Mouse (Mus musculus) bone marrow macrophage, adult 2 months (primary cell): ENCODE results near the gene Tgfbr3l. TPM values are rescaled to one million over a fixed set of nuclear protein-coding genes. Genes with fewer than 3 reads are reported as not detected.

Experiments
- H3K27ac ChIP-seq: 2 replicates; pipeline ENCODE4 v1.5.1; 2012; ENCODE audit warnings: low read depth, low read length; ENCODE audit not compliant: insufficient read depth
- H3K4me1 ChIP-seq: 2 replicates; pipeline ENCODE4 v1.6.1; 2012; ENCODE audit warnings: low read length; ENCODE audit not compliant: control insufficient read depth, insufficient read depth
- H3K4me3 ChIP-seq: 2 replicates; pipeline ENCODE4 v1.5.1; 2012; ENCODE audit warnings: mild to moderate bottlenecking, low read length, moderate library complexity; ENCODE audit not compliant: insufficient read depth
- CTCF ChIP-seq: IDR thresholded peaks from 2 replicates; pipeline ENCODE4 v1.5.1; 2012; ENCODE audit warnings: low read depth, mild to moderate bottlenecking, low read length, moderate library complexity
- POLR2A ChIP-seq: IDR thresholded peaks from 2 replicates; pipeline ENCODE4 v1.6.1; 2012; ENCODE audit warnings: mild to moderate bottlenecking, low read depth, low read length, borderline replicate concordance
- polyA plus RNA-seq: library from polyadenylated mRNA; stranded (reverse); fragments of >200 nt; gene quantifications from 2 replicates; pipeline ENCODE4 v1.2.4, GENCODE M21; 2012; ENCODE audit not compliant: missing spikeins, insufficient read depth, insufficient read length

The Tgfbr3l gene
- polyA plus RNA-seq, 1 experiment: 4.4 TPM

DNA sequence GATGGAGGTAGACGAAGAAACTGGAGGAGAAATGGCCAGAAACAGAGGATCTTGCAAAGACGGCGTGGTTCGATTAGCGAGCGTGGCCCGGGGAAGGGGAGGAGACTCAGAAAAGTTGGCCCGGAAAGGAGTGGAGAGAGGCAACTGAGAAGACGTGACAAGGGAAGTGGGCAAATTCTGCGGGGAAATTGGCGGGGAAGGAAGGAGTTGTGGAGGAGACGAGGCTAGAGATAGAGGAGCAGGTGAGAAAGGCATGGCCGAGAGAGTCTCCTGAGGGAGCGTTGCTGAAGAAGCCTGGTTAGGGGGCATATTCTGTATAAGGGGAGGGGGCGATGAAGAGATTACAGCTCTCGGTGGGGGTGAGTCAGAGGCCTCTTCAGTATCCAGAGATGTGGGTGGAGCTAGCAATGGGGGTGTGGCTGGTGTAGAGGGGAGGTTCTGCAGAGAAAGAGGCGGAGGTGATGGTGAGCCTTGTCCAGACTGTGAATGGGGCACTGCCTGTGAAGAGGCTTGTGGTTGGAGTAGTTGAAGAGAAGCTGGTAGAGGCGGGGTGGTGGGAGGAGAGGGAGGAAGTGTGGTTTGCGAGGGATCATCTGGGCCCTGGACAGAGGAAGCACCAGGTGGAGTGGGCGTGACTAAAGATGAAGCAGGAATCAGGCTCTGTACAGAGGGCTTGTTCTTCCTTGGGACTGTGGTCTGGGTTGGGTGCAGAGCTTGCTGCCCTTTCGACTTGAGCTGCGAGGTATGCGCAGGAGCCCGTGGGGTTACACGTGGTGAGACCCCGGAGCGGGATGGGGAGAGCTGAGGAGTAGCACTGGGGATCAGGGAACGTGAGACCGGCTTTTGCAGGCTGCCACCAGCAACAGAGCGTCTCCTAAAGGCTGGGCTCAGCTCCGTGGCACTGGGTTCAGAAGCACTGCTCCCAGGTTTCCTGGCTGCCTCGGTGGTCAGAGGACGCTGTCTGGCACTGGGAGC is 33.7 kb upstream of the Tgfbr3l start:
- no peak for TF ChIP-seq CTCF
- no peak for TF ChIP-seq POLR2A
- Histone ChIP-seq H3K4me1 (peaks cover 7% of the 10 kb centered on the region; the same call in 1 of the 2 replicates), H3K4me3 (peak overlapping the region; percentile 54), H3K27ac (no peak overlapping the region; the same call in 1 of the 2 replicates)

DNA sequence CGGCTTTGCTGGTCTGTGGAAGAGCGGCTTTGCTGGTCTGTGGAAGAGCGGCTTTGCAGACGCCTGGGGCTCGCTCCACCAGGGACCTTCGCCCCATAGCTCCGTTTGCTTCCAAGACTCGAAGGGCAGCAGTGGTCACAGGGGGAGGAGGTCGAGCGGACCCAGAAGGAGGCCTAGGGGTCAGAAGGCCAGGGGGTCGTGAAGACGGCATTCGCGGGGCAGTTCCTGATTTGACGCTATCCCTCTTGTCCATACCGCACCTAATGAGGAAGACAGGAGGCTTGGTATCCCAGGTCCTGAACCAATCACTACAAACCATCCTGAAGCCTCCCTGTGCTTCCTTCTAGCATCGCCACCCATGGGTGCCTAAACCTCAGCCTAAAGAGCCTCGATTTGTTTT is 31.7 kb upstream of the Tgfbr3l start:
- Histone ChIP-seq H3K4me3 (no peak overlapping the region), H3K27ac (no peak overlapping the region), H3K4me1 (peaks cover 7% of the 10 kb centered on the region; the same call in 1 of the 2 replicates)
- TF ChIP-seq POLR2A: no peak
- no peak for TF ChIP-seq CTCF

DNA sequence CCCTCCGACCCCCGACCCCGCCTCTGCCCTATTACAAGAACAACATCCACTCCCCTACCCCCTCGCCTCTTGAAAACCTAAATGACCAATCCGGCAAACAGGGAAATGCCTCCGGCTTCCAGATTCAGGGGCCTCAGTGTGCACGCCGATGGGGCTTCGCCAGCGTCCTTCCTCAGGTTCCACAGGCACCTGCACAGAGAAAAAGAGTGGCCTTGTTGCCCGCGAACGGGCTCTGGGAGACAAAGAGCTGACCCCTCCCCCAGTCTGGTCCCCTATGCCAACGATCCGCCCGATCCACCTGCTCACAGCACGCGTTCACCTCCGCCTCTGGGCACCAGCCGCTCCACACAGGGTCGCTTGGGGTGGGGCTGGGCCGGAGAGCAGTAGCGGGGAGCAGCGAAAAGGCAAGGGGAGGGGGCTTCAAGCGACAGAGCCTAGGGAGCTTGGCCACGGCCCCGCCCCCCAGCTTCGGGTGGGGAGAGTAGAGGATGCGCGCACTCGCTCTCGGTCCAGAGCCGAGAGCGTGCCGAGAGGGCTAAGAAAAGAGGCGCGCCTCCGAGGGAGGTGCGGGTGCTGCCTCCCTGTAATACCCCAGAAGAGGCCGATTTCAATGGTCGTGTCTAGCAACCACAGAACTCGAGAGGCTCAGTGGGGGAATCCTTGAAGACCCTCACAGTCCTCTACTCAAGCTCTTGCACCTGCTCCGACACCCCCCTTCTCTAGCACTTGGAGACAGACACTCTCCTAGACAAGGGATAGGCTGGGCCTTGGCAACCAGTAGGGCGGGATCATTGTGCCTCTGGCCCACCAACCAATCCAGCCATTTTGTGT is 31.0 kb upstream of the Tgfbr3l start, which contains the start of gene Prr36:
TSS of gene Prr36 (minus strand) at position 669 of the 831 bp plus-strand sequence.
- Histone ChIP-seq H3K27ac (no peak within 1 kb of the TSS), H3K4me3 (peak within 1 kb of the TSS; percentile 20)

DNA sequence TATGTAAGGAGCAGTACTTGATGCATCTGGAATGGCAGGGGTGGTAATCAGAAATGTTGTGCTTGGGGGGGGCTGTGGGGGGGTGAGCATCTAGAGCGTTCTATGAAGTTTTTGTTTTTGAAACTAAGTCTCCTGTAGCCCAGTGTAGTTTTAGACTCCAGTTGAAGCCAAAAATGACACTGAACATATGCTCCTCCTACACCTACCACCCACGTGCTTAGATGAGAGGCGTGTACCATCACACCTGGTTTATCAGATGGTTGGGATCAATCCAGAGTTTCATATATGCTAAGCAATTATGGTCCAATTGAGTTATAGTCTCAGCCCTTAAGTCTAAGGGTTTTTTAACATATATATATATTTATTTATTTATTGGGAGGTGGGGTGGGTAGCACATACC is 28.4 kb upstream of the Tgfbr3l start:
- no peak overlapping the region for H3K27ac ChIP-seq
- H3K4me1 ChIP-seq: 0 out of 2 replicates have a peak, but pooled peaks cover 3% of the 10 kb centered on the region
- TF ChIP-seq CTCF (no peak), POLR2A (no peak)

More for the DNA sequence above, 31.0 kb upstream of the Tgfbr3l start, which contains the start of gene Prr36:
- TF ChIP-seq CTCF: no peak
- no peak for TF ChIP-seq POLR2A
- H3K4me1 ChIP-seq: peaks cover 7% of the 10 kb centered on the region; the same call in 1 of the 2 replicates

DNA sequence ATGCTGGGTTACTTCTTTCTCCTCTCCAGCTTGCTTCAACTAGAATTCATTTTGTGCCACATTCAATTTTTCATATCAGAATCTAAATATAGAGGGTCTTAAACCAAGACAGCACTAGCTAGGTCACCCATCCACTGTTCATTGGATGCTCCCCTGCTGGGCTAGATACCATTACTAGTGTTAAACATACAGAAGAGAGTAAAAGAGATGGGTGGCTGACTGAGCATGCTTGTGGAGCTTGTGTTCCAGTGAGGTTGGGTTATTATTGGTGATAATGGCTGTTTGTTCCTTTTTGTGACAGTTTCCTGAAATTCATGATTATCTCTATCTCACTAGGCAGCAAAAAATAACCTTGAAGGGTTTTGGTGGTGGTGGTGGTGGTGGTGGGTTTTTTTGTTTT is 26.0 kb upstream of the Tgfbr3l start:
- TF ChIP-seq CTCF (no peak), POLR2A (no peak)
- H3K4me1 ChIP-seq: no peaks in the 10 kb centered on the region
- H3K4me3 ChIP-seq: no peak overlapping the region
- H3K27ac ChIP-seq: no peak overlapping the region

More for the DNA sequence above, 28.4 kb upstream of the Tgfbr3l start:
- H3K4me3 ChIP-seq: no peak overlapping the region

DNA sequence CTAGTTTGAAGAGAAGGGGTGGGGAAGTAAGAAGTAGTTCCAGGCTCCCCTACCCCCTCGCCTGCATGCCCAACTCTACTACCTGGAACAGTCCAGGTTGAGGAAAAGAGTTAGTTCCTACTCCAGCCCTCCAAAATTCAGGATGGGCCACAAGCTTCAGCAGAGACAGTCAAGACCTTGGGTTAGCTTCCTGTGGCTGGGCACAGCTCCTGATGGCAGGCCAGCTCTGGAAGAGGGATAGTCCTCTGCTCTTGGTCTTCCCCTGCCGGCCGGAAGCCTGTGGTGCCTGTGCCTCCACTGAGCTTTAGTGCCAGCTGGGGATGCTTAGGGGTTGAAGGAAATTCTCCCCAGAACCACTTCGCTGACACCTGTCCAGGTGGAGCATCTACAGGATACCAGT is 21.7 kb upstream of the Tgfbr3l start:
- Histone ChIP-seq H3K4me1 (no peaks in the 10 kb centered on the region), H3K27ac (no peak overlapping the region), H3K4me3 (no peak overlapping the region)
- TF ChIP-seq POLR2A (no peak), CTCF (no peak)

DNA sequence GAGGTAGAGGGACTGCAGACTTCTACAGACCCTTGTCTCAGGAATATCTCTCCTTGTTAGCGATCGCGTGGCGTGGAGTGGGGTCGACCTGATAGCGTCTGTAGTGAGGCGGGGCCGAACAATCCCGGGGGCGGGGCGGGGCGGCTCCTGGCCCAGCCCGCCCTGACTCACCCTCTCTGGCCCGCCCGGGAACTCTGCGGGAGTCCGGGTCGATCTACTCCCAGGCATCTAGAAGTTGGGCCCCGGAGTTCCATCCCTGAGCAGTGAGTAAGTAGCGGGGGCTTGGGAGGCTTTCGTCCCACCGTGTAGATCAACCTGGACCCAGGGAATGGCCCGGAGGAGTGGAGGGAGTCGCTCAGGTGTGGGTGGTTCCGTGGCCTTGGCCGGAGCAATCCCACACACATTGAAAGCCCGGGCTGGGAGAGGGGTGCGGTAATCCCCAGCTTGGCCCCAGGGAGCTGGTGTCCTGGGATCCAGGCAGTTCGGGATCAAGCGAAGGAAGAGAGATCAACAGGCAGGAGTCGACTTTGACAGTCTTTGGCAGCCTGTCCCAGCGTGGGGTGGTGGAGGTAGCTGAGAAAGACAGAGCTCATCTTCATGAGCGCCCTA is 21.2 kb upstream of the Tgfbr3l start, which contains the start of gene Lrrc8e:
TSS of gene Lrrc8e (plus strand) at position 89 of the 609 bp plus-strand sequence.
- H3K4me3 ChIP-seq: no peak within 1 kb of the TSS
- no peak within 1 kb of the TSS for H3K27ac ChIP-seq
- TF ChIP-seq CTCF (no peak), POLR2A (no peak)
- no peaks in the 10 kb centered on the region for H3K4me1 ChIP-seq

DNA sequence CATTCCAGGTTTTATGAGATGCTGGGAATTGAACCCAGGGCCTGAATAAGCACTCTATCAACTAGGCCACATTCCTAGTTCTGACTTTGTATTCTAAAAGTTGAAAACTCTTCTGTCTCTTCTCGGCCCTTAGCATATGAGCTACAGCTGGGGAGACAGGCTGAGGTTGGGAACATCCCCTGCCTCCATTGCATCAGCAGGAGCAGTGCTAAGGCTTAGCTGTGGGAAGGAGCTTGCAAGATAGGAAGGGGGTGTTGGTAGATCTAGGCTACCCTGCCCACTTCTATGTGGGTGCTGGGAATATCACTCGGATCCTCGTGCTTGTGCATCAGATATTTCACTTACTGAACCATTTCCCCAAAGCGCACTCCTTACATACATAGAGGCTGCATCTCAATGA is 20.1 kb upstream of the Tgfbr3l start:
- no peak overlapping the region for H3K4me3 ChIP-seq
- TF ChIP-seq CTCF: no peak
- TF ChIP-seq POLR2A: no peak
- H3K4me1 ChIP-seq: no peaks in the 10 kb centered on the region
- H3K27ac ChIP-seq: no peak overlapping the region

DNA sequence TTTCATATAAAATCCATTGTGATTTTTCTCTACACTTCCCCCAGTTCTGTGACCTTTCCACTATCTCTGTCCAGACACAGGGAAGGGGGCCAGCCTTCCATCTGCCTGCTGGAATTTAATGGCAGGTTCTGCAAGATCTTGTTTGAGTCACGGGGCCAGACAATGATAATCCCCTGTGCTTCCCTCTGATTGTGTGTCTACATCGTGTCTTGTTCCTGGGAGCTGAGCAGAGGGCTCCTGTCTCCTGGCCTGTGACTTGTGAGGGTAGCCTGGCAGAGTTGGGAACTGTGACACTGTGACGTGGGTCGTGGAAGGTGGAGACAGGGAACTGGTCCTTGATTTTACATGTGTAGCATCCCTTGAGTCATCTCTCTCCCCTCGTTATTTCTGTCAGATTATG is 18.2 kb upstream of the Tgfbr3l start:
- no peak overlapping the region for H3K4me3 ChIP-seq
- no peaks in the 10 kb centered on the region for H3K4me1 ChIP-seq
- no peak for TF ChIP-seq POLR2A
- H3K27ac ChIP-seq: no peak overlapping the region
